Mouse (Mus musculus): ENCODE measurements around the gene Zc3h8.

GRCm38 (mm10) chr2:128881236-128881635, 62.6 kb downstream of the Zc3h8 start:
- TF ChIP-seq POLR2A (IDR thresholded peaks at IDR 0.05; ENCODE audit: control insufficient read depth, extremely low read depth, insufficient read depth, low read length, poor library complexity): no peak
- TF ChIP-seq CTCF (IDR thresholded peaks at IDR 0.05; ENCODE audit: borderline replicate concordance, control insufficient read depth, extremely low read depth, insufficient read depth, low read length, poor library complexity): no peak

Measured in thymus, adult 2 months (tissue).